Mouse (Mus musculus): ENCODE measurements around the gene Prl7a2. TPM values are rescaled to one million over a fixed set of nuclear protein-coding genes. Genes with fewer than 3 reads are reported as not detected.

Gene Prl7a2
- total RNA-seq (2017): not detected in 2 replicates

GRCm38 (mm10) chr13:27667936-27668335, at the start of gene Prl7a2:
Gene Prl7a2, minus strand, starts transcription at chr13:27668036.
- no peak for ATAC-seq (replicated peaks; ENCODE audit: low read depth, poor library complexity, severe bottlenecking)

GRCm38 (mm10) chr13:27716636-27717035, 48.8 kb upstream of the Prl7a2 start, which contains the start of gene Prl7d1:
Gene Prl7d1, minus strand, starts transcription at chr13:27716736.
- no peak for ATAC-seq (replicated peaks; ENCODE audit: low read depth, poor library complexity, severe bottlenecking)

GRCm38 (mm10) chr13:27706521-27706920, 38.7 kb upstream of the Prl7a2 start:
- ATAC-seq (replicated peaks; ENCODE audit: low read depth, poor library complexity, severe bottlenecking): no peak

GRCm38 (mm10) chr13:27660747-27661146, 7.1 kb downstream of the Prl7a2 start:
- ATAC-seq (replicated peaks; ENCODE audit: low read depth, poor library complexity, severe bottlenecking): no peak

- no peak for ATAC-seq (replicated peaks; ENCODE audit: low read depth, poor library complexity, severe bottlenecking)
Observed at GRCm38 (mm10) chr13:27642393-27642792, 25.4 kb downstream of the Prl7a2 start, which contains the start of gene Prl7a1. Gene Prl7a1, minus strand, starts transcription at chr13:27642493.

- no peak for ATAC-seq (replicated peaks; ENCODE audit: low read depth, poor library complexity, severe bottlenecking)
Observed at GRCm38 (mm10) chr13:27610482-27610881, 57.4 kb downstream of the Prl7a2 start, which contains the start of gene Prl7b1. Gene Prl7b1, minus strand, starts transcription at chr13:27610582.

Other genes starting within 250 kb of the Prl7a2 start
- gene Prl8a6, start 229.3 kb downstream of the Prl7a2 start, total RNA-seq (2017): not detected in 2 replicates
- gene Prl8a8, start 154.8 kb downstream of the Prl7a2 start, total RNA-seq (2017): not detected in 2 replicates
- not detected in 2 replicates for gene Prl8a9, start 103.4 kb downstream of the Prl7a2 start, total RNA-seq (2017)
- gene Prl8a1, start 85.9 kb downstream of the Prl7a2 start, total RNA-seq (2017): not detected in 2 replicates
- gene Prl7b1, start 57.5 kb downstream of the Prl7a2 start, total RNA-seq (2017): not detected in 2 replicates
- not detected in 2 replicates for gene Prl7a1, start 25.5 kb downstream of the Prl7a2 start, total RNA-seq (2017)
- gene Prl7d1, start 48.7 kb upstream of the Prl7a2 start, total RNA-seq (2017): not detected in 2 replicates
- gene Prl7c1, start 112.8 kb upstream of the Prl7a2 start, total RNA-seq (2017): not detected in 2 replicates
- gene Prl2a1, start 133.6 kb upstream of the Prl7a2 start, total RNA-seq (2017): not detected in 2 replicates
- gene Prl2c1, start 181.3 kb upstream of the Prl7a2 start, total RNA-seq (2017): not detected in 2 replicates